In the genomic region with DNA sequence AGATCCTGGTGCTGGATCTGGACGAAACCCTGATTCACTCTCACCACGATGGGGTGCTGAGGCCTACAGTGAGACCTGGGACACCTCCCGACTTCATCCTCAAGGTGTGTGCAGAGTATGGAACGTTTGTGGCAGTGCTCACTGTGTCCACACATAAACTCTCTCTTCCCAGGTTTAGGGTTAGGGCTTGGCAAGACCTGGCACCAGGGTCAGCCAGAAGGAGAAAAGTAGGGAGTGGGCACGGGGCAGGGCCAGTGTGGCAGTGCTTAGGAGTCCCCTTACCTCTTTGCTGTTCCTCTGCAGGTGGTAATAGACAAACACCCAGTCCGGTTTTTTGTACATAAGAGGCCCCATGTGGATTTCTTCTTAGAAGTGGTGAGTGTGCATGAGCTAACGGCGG, we compare ENCODE assay signal across 13 mouse cellular contexts.
"Had no signal": no experiment of that assay in that cellular context is flagged by ENCODE, and none has a peak within 500 bp of the region (broad histone marks: within the 10 kb centered on the region; RNA-seq: fewer than 3 reads in every experiment).

No protein-coding gene starts in this region.

- ATAC-seq: midbrain, embryonic 13.5 days had no signal

- H3K4me3 ChIP-seq: left cerebral cortex, adult 2 months; limb, embryonic 12.5 days; midbrain, embryonic 13.5 days; stomach, embryonic 15.5 days had no signal

- H3K27ac ChIP-seq: left cerebral cortex, adult 2 months; limb, embryonic 12.5 days; liver, embryonic 14.5 days; midbrain, embryonic 13.5 days; stomach, embryonic 15.5 days had no signal

- H3K9ac ChIP-seq: limb, embryonic 12.5 days; liver, embryonic 14.5 days; midbrain, embryonic 13.5 days; stomach, embryonic 15.5 days had no signal

- H3K9me3 ChIP-seq: limb, embryonic 12.5 days; midbrain, embryonic 13.5 days; stomach, embryonic 15.5 days had no signal

- H3K4me2 ChIP-seq: midbrain, embryonic 13.5 days; stomach, embryonic 15.5 days had no signal

- H3K27me3 ChIP-seq: limb, embryonic 12.5 days; midbrain, embryonic 13.5 days; stomach, embryonic 15.5 days had no signal

- DNase-seq: kidney, adult 18-20 months; kidney, postnatal 10 days; kidney, postnatal 4 days; lung, adult 18-20 months; retina, postnatal 1 day; right cerebral cortex, postnatal 4 days; thymus, adult 2 months; thymus, postnatal 25 days had no signal
